Mouse (Mus musculus) C3H10T1/2 (cell line): ENCODE results near the gene Msrb3. TPM values are rescaled to one million over a fixed set of nuclear protein-coding genes. Genes with fewer than 3 reads are reported as not detected.

Experiments
- polyA plus RNA-seq, 2 experiments: library from polyadenylated mRNA; unstranded; fragments of >200 nt; fragmentation: generic; extraction: Trizol; gene quantifications; one replicate each; pipeline ENCODE4 v1.2.1; 2012; ENCODE audit warnings: missing spikeins in 2 of 2

Msrb3 gene
- 10 to 100 TPM in 1 of 2 experiments, under 1 TPM in 1; 0.80 to 22.5 TPM for polyA plus RNA-seq

GRCm38 (mm10) chr10:120898785-120899762 is at the start of gene Msrb3:
Msrb3 (minus strand) TSS chr10:120899101.

Other genes with a start within 250 kb of the Msrb3 start
- gene Lemd3, start 80.2 kb upstream of the Msrb3 start, polyA plus RNA-seq: 1 to 10 TPM in 1 of 2 experiments, under 1 TPM in 1; 0.26 to 2.9 TPM
- not detected for gene Wif1, start 134.9 kb upstream of the Msrb3 start, polyA plus RNA-seq